Mouse (Mus musculus): ENCODE results near the gene Fat2.

DNA sequence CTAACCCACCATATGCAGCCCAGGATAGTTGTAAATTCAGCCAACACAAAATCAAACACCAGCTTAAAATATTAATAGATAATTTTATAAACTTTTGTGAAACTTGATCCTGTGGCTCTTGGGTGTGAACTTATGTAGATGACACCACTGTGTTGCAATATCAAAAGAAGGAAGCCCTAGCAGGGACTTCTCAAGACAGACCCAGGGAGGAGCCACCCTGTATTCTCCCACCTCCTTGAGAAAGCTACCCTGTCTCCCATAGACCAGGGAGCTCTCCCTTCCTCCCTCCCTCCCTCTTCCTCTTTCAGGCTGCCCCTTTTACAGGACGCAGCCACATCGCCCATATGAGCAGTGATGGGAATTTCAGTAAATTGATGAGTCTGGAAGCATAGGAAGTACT is 4.4 kb upstream of the Fat2 start:
- TF ChIP-seq CTCF (IDR thresholded peaks at IDR 0.05; ENCODE audit: low read depth) (no peak), EP300 (optimal IDR thresholded peaks at IDR 0.05) (no peak)

Data from stomach, postnatal 0 days (tissue).